Mouse (Mus musculus): ENCODE results near the gene Gm15155. TPM values are rescaled to one million over a fixed set of nuclear protein-coding genes. Genes with fewer than 3 reads are reported as not detected.

The Gm15155 gene
- polyA plus RNA-seq (2012; rRNA removed) = not detected in 2 replicates

GRCm38 (mm10) chrX:155624341-155624841 is at the start of gene Gm15155:
Gm15155 (plus strand) TSS chrX:155624741.
- Histone ChIP-seq H3K36me3 (ENCODE audit: control insufficient read depth, insufficient read depth, low read length) (no peaks in the 10 kb centered on the region), H3K27me3 (ENCODE audit: control insufficient read depth, insufficient read depth, low read length) (no peaks in the 10 kb centered on the region), H3K4me1 (ENCODE audit: control insufficient read depth, insufficient read depth, low read length) (peaks cover 8% of the 10 kb centered on the region; the same call in 1 of the 2 replicates), H3K4me3 (ENCODE audit: control insufficient read depth, low read depth, low read length) (peak within 1 kb of the TSS; percentile 27), H3K27ac (ENCODE audit: control insufficient read depth, insufficient read depth, low read depth, low read length) (no peak within 1 kb of the TSS)
- no peak for TF ChIP-seq CTCF (IDR thresholded peaks at IDR 0.05; ENCODE audit: control insufficient read depth, insufficient read depth, insufficient replicate concordance, low read depth, low read length)
- TF ChIP-seq POLR2A (IDR thresholded peaks at IDR 0.05; ENCODE audit: control insufficient read depth, low read depth, low read length) = no peak

DNA sequence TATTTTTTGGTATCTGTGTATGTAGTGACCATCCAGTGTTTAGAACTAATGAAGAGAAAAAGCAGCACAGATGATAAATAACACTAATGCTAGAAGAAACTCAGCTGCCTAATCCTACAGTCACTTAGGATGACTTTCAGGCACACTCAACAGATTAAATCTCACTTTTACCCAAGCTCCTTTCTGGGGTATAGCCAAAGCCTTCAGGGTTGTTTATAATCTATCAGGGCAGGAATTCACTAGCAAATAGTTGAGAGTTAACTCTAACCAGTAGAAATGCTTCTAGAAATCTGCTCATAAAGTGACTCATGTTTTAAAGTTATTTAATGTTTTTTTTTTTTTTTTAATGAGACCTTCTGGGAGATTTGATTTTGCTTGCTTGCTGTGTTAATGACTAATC is 44.8 kb upstream of the Gm15155 start:
- H3K27me3 ChIP-seq (ENCODE audit: control insufficient read depth, insufficient read depth, low read length) = no peaks in the 10 kb centered on the region
- TF ChIP-seq CTCF (IDR thresholded peaks at IDR 0.05; ENCODE audit: control insufficient read depth, insufficient read depth, insufficient replicate concordance, low read depth, low read length) (no peak), POLR2A (IDR thresholded peaks at IDR 0.05; ENCODE audit: control insufficient read depth, low read depth, low read length) (no peak)
- H3K27ac ChIP-seq (ENCODE audit: control insufficient read depth, insufficient read depth, low read depth, low read length) = no peak overlapping the region
- no peaks in the 10 kb centered on the region for H3K4me1 ChIP-seq (ENCODE audit: control insufficient read depth, insufficient read depth, low read length)
- no peaks in the 10 kb centered on the region for H3K36me3 ChIP-seq (ENCODE audit: control insufficient read depth, insufficient read depth, low read length)
- no peak overlapping the region for H3K4me3 ChIP-seq (ENCODE audit: control insufficient read depth, low read depth, low read length)

- Histone ChIP-seq H3K27ac (ENCODE audit: control insufficient read depth, insufficient read depth, low read depth, low read length) (no peak overlapping the region), H3K4me3 (ENCODE audit: control insufficient read depth, low read depth, low read length) (no peak overlapping the region), H3K36me3 (ENCODE audit: control insufficient read depth, insufficient read depth, low read length) (no peaks in the 10 kb centered on the region), H3K27me3 (ENCODE audit: control insufficient read depth, insufficient read depth, low read length) (no peaks in the 10 kb centered on the region), H3K4me1 (ENCODE audit: control insufficient read depth, insufficient read depth, low read length) (no peaks in the 10 kb centered on the region)
- TF ChIP-seq CTCF (IDR thresholded peaks at IDR 0.05; ENCODE audit: control insufficient read depth, insufficient read depth, insufficient replicate concordance, low read depth, low read length) = no peak
- TF ChIP-seq POLR2A (IDR thresholded peaks at IDR 0.05; ENCODE audit: control insufficient read depth, low read depth, low read length) = no peak
Measured at GRCm38 (mm10) chrX:155584586-155584985, 40.0 kb upstream of the Gm15155 start.

GRCm38 (mm10) chrX:155591490-155591889 is 33.1 kb upstream of the Gm15155 start:
- no peaks in the 10 kb centered on the region for H3K27me3 ChIP-seq (ENCODE audit: control insufficient read depth, insufficient read depth, low read length)
- TF ChIP-seq POLR2A (IDR thresholded peaks at IDR 0.05; ENCODE audit: control insufficient read depth, low read depth, low read length) = no peak
- no peak for TF ChIP-seq CTCF (IDR thresholded peaks at IDR 0.05; ENCODE audit: control insufficient read depth, insufficient read depth, insufficient replicate concordance, low read depth, low read length)
- H3K36me3 ChIP-seq (ENCODE audit: control insufficient read depth, insufficient read depth, low read length) = no peaks in the 10 kb centered on the region
- no peaks in the 10 kb centered on the region for H3K4me1 ChIP-seq (ENCODE audit: control insufficient read depth, insufficient read depth, low read length)
- no peak overlapping the region for H3K27ac ChIP-seq (ENCODE audit: control insufficient read depth, insufficient read depth, low read depth, low read length)
- H3K4me3 ChIP-seq (ENCODE audit: control insufficient read depth, low read depth, low read length) = no peak overlapping the region

- Histone ChIP-seq H3K4me3 (ENCODE audit: control insufficient read depth, low read depth, low read length) (no peak overlapping the region), H3K27ac (ENCODE audit: control insufficient read depth, insufficient read depth, low read depth, low read length) (no peak overlapping the region), H3K4me1 (ENCODE audit: control insufficient read depth, insufficient read depth, low read length) (no peaks in the 10 kb centered on the region), H3K36me3 (ENCODE audit: control insufficient read depth, insufficient read depth, low read length) (no peaks in the 10 kb centered on the region), H3K27me3 (ENCODE audit: control insufficient read depth, insufficient read depth, low read length) (no peaks in the 10 kb centered on the region)
- TF ChIP-seq CTCF (IDR thresholded peaks at IDR 0.05; ENCODE audit: control insufficient read depth, insufficient read depth, insufficient replicate concordance, low read depth, low read length) (no peak), POLR2A (IDR thresholded peaks at IDR 0.05; ENCODE audit: control insufficient read depth, low read depth, low read length) (no peak)
Measured at GRCm38 (mm10) chrX:155592467-155592866, 32.1 kb upstream of the Gm15155 start.

DNA sequence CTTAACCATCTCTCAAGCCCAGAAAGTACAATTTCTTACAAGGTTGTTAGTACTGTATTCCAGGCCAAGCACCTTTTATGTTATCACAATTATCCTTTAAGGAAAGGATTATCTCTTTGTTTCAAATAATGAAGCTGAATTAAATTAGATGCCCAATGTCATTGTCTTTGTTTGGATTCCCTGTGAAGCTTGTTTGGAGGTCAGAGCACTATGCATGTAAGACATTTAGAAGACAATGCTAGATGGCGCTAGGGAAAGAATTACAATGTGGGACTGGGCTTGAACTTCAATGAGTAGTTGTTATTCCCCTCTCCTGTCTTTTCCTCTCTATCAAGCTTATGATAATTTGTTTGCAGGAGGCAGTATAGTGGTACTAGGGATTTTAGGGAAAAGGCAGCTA is 29.9 kb upstream of the Gm15155 start:
- Histone ChIP-seq H3K27ac (ENCODE audit: control insufficient read depth, insufficient read depth, low read depth, low read length) (no peak overlapping the region), H3K4me1 (ENCODE audit: control insufficient read depth, insufficient read depth, low read length) (no peaks in the 10 kb centered on the region), H3K4me3 (ENCODE audit: control insufficient read depth, low read depth, low read length) (no peak overlapping the region), H3K27me3 (ENCODE audit: control insufficient read depth, insufficient read depth, low read length) (no peaks in the 10 kb centered on the region), H3K36me3 (ENCODE audit: control insufficient read depth, insufficient read depth, low read length) (no peaks in the 10 kb centered on the region)
- TF ChIP-seq CTCF (IDR thresholded peaks at IDR 0.05; ENCODE audit: control insufficient read depth, insufficient read depth, insufficient replicate concordance, low read depth, low read length) (no peak), POLR2A (IDR thresholded peaks at IDR 0.05; ENCODE audit: control insufficient read depth, low read depth, low read length) (no peak)

DNA sequence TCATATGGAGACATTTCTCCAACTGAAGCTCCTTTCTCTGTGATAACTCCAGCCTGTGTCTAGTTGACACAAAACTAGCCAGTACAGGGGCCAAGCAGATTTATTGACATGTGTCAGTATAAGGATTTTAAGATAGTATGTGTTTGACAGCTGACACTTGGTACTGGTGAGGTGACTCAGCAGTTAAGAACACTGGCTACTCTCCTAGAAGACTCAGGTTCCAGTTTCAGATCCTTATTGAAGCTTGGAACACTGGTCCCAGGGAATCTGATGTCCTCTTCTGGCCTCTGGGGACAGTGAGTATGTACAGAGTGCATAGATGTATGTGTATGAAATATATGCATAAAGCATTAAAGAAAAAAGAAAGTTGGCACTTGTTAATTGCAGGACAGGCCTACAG is 28.2 kb upstream of the Gm15155 start:
- Histone ChIP-seq H3K36me3 (ENCODE audit: control insufficient read depth, insufficient read depth, low read length) (no peaks in the 10 kb centered on the region), H3K27ac (ENCODE audit: control insufficient read depth, insufficient read depth, low read depth, low read length) (no peak overlapping the region), H3K4me3 (ENCODE audit: control insufficient read depth, low read depth, low read length) (no peak overlapping the region), H3K4me1 (ENCODE audit: control insufficient read depth, insufficient read depth, low read length) (no peaks in the 10 kb centered on the region), H3K27me3 (ENCODE audit: control insufficient read depth, insufficient read depth, low read length) (no peaks in the 10 kb centered on the region)
- TF ChIP-seq CTCF (IDR thresholded peaks at IDR 0.05; ENCODE audit: control insufficient read depth, insufficient read depth, insufficient replicate concordance, low read depth, low read length) (no peak), POLR2A (IDR thresholded peaks at IDR 0.05; ENCODE audit: control insufficient read depth, low read depth, low read length) (no peak)

DNA sequence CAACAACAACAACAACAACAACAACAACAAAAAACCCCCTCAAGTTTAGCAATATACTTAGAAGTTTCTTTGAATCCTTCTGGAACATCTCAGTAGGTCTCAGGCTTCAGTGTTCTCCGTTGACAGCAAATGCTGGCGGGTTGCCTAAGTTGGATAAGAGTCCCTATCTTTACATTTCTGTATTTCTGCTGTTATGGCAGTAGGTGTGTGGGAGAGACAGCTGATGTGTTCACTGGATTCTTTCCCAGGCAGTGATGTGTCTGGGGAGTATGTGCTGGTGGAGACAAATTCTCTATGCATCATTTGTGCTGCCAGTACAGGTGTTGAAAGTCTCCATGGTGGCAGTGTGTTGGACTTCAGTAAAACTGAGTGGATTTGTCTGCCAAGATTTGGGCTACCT is 23.3 kb upstream of the Gm15155 start:
- TF ChIP-seq CTCF (IDR thresholded peaks at IDR 0.05; ENCODE audit: control insufficient read depth, insufficient read depth, insufficient replicate concordance, low read depth, low read length) (no peak), POLR2A (IDR thresholded peaks at IDR 0.05; ENCODE audit: control insufficient read depth, low read depth, low read length) (no peak)
- Histone ChIP-seq H3K27ac (ENCODE audit: control insufficient read depth, insufficient read depth, low read depth, low read length) (no peak overlapping the region), H3K4me3 (ENCODE audit: control insufficient read depth, low read depth, low read length) (no peak overlapping the region), H3K36me3 (ENCODE audit: control insufficient read depth, insufficient read depth, low read length) (no peaks in the 10 kb centered on the region), H3K4me1 (ENCODE audit: control insufficient read depth, insufficient read depth, low read length) (no peaks in the 10 kb centered on the region), H3K27me3 (ENCODE audit: control insufficient read depth, insufficient read depth, low read length) (no peaks in the 10 kb centered on the region)
